Mouse (Mus musculus): ENCODE measurements around the gene Rif1. TPM values are rescaled to one million over a fixed set of nuclear protein-coding genes. Genes with fewer than 3 reads are reported as not detected.

Rif1 gene
- total RNA-seq, 1 experiment = 245 TPM

GRCm38 (mm10) chr2:52039083-52039801, 33.4 kb upstream of the Rif1 start:
- in situ Hi-C loops (cut with MboI; ENCODE audit: low sequenced_read_pairs in 2 of 2, unreplicated experiment in 2 of 2) = no loop called here
- Histone ChIP-seq H3K36me3 (ENCODE audit: control insufficient read depth, insufficient read depth, low read length, poor library complexity, severe bottlenecking) (no peaks in the 10 kb centered on the region), H3K4me1 (ENCODE audit: control insufficient read depth in 2 of 2, insufficient read depth in 2 of 2, low read length in 2 of 2, poor library complexity in 1 of 2) (peaks cover 2 to 5% of the 10 kb centered on the region in 2 experiments; a peak in 3 of 4 replicates), H3K9me3 (ENCODE audit: control insufficient read depth, insufficient read depth, low read depth, low read length) (no peaks in the 10 kb centered on the region), H3K4me3 (ENCODE audit: insufficient read depth in 1 of 2, low read depth in 1 of 2, low read length in 2 of 2, poor library complexity in 1 of 2, severe bottlenecking in 1 of 2) (no peak overlapping the region), H3K9ac (ENCODE audit: insufficient read depth, low read depth, low read length, poor library complexity, severe bottlenecking) (no peak overlapping the region), H3K27ac (ENCODE audit: insufficient read depth, low read depth, low read length, poor library complexity, severe bottlenecking) (no peak overlapping the region)
- TF ChIP-seq CHD2 (IDR thresholded peaks at IDR 0.05; ENCODE audit: low read depth, low read length) (no peak), ZNF384 (IDR thresholded peaks at IDR 0.05; ENCODE audit: low read depth, low read length) (no peak), ZC3H11A (IDR thresholded peaks at IDR 0.05; ENCODE audit: borderline replicate concordance, low read depth, low read length) (no peak), HCFC1 (IDR thresholded peaks at IDR 0.05; ENCODE audit: borderline replicate concordance, insufficient read depth, low read length) (no peak), MAFK (IDR thresholded peaks at IDR 0.05; ENCODE audit: insufficient read depth, low read depth, low read length) (no peak)
- DNase-seq (ENCODE audit: low read depth, low spot score) = no peak

GRCm38 (mm10) chr2:52042132-52042531, 30.5 kb upstream of the Rif1 start:
- in situ Hi-C loops (cut with MboI; ENCODE audit: low sequenced_read_pairs in 2 of 2, unreplicated experiment in 2 of 2) = no loop called here
- H3K9ac ChIP-seq (ENCODE audit: insufficient read depth, low read depth, low read length, poor library complexity, severe bottlenecking) = no peak overlapping the region
- no peak for DNase-seq (ENCODE audit: low read depth, low spot score)
- no peaks in the 10 kb centered on the region for H3K9me3 ChIP-seq (ENCODE audit: control insufficient read depth, insufficient read depth, low read depth, low read length)
- H3K36me3 ChIP-seq (ENCODE audit: control insufficient read depth, insufficient read depth, low read length, poor library complexity, severe bottlenecking) = no peaks in the 10 kb centered on the region
- no peak for TF ChIP-seq ZC3H11A (IDR thresholded peaks at IDR 0.05; ENCODE audit: borderline replicate concordance, low read depth, low read length)
- TF ChIP-seq MAFK (IDR thresholded peaks at IDR 0.05; ENCODE audit: insufficient read depth, low read depth, low read length) = no peak
- TF ChIP-seq ZNF384 (IDR thresholded peaks at IDR 0.05; ENCODE audit: low read depth, low read length) = no peak
- TF ChIP-seq CHD2 (IDR thresholded peaks at IDR 0.05; ENCODE audit: low read depth, low read length) = no peak
- no peak for TF ChIP-seq HCFC1 (IDR thresholded peaks at IDR 0.05; ENCODE audit: borderline replicate concordance, insufficient read depth, low read length)
- peaks cover 0 to 2% of the 10 kb centered on the region in 2 experiments; a peak in 1 of 4 replicates for H3K4me1 ChIP-seq (ENCODE audit: control insufficient read depth in 2 of 2, insufficient read depth in 2 of 2, low read length in 2 of 2, poor library complexity in 1 of 2)
- H3K4me3 ChIP-seq (ENCODE audit: insufficient read depth in 1 of 2, low read depth in 1 of 2, low read length in 2 of 2, poor library complexity in 1 of 2, severe bottlenecking in 1 of 2) = no peak overlapping the region
- H3K27ac ChIP-seq (ENCODE audit: insufficient read depth, low read depth, low read length, poor library complexity, severe bottlenecking) = no peak overlapping the region

- Histone ChIP-seq H3K9me3 (ENCODE audit: control insufficient read depth, insufficient read depth, low read depth, low read length) (no peaks in the 10 kb centered on the region), H3K27ac (ENCODE audit: insufficient read depth, low read depth, low read length, poor library complexity, severe bottlenecking) (no peak overlapping the region), H3K36me3 (ENCODE audit: control insufficient read depth, insufficient read depth, low read length, poor library complexity, severe bottlenecking) (no peaks in the 10 kb centered on the region), H3K9ac (ENCODE audit: insufficient read depth, low read depth, low read length, poor library complexity, severe bottlenecking) (no peak overlapping the region), H3K4me1 (ENCODE audit: control insufficient read depth in 2 of 2, insufficient read depth in 2 of 2, low read length in 2 of 2, poor library complexity in 1 of 2) (peaks cover 0 to 2% of the 10 kb centered on the region in 2 experiments; a peak in 1 of 4 replicates), H3K4me3 (ENCODE audit: insufficient read depth in 1 of 2, low read depth in 1 of 2, low read length in 2 of 2, poor library complexity in 1 of 2, severe bottlenecking in 1 of 2) (no peak overlapping the region)
- TF ChIP-seq ZNF384 (IDR thresholded peaks at IDR 0.05; ENCODE audit: low read depth, low read length) = no peak
- TF ChIP-seq HCFC1 (IDR thresholded peaks at IDR 0.05; ENCODE audit: borderline replicate concordance, insufficient read depth, low read length) = no peak
- no peak for TF ChIP-seq ZC3H11A (IDR thresholded peaks at IDR 0.05; ENCODE audit: borderline replicate concordance, low read depth, low read length)
- no peak for TF ChIP-seq MAFK (IDR thresholded peaks at IDR 0.05; ENCODE audit: insufficient read depth, low read depth, low read length)
- TF ChIP-seq CHD2 (IDR thresholded peaks at IDR 0.05; ENCODE audit: low read depth, low read length) = no peak
- in situ Hi-C loops (cut with MboI; ENCODE audit: low sequenced_read_pairs in 2 of 2, unreplicated experiment in 2 of 2) = no loop called here
- DNase-seq (ENCODE audit: low read depth, low spot score) = no peak
Observed at GRCm38 (mm10) chr2:52042714-52043113, 29.9 kb upstream of the Rif1 start.

- no peaks in the 10 kb centered on the region for H3K4me1 ChIP-seq (ENCODE audit: control insufficient read depth in 2 of 2, insufficient read depth in 2 of 2, low read length in 2 of 2, poor library complexity in 1 of 2)
- in situ Hi-C loops (cut with MboI; ENCODE audit: low sequenced_read_pairs in 2 of 2, unreplicated experiment in 2 of 2) = no loop called here
- H3K36me3 ChIP-seq (ENCODE audit: control insufficient read depth, insufficient read depth, low read length, poor library complexity, severe bottlenecking) = no peaks in the 10 kb centered on the region
- H3K27ac ChIP-seq (ENCODE audit: insufficient read depth, low read depth, low read length, poor library complexity, severe bottlenecking) = no peak overlapping the region
- DNase-seq (ENCODE audit: low read depth, low spot score) = no peak
- no peak overlapping the region for H3K9ac ChIP-seq (ENCODE audit: insufficient read depth, low read depth, low read length, poor library complexity, severe bottlenecking)
- no peak for TF ChIP-seq ZNF384 (IDR thresholded peaks at IDR 0.05; ENCODE audit: low read depth, low read length)
- no peak for TF ChIP-seq HCFC1 (IDR thresholded peaks at IDR 0.05; ENCODE audit: borderline replicate concordance, insufficient read depth, low read length)
- TF ChIP-seq ZC3H11A (IDR thresholded peaks at IDR 0.05; ENCODE audit: borderline replicate concordance, low read depth, low read length) = no peak
- no peak for TF ChIP-seq CHD2 (IDR thresholded peaks at IDR 0.05; ENCODE audit: low read depth, low read length)
- no peak for TF ChIP-seq MAFK (IDR thresholded peaks at IDR 0.05; ENCODE audit: insufficient read depth, low read depth, low read length)
- no peak overlapping the region for H3K4me3 ChIP-seq (ENCODE audit: insufficient read depth in 1 of 2, low read depth in 1 of 2, low read length in 2 of 2, poor library complexity in 1 of 2, severe bottlenecking in 1 of 2)
- H3K9me3 ChIP-seq (ENCODE audit: control insufficient read depth, insufficient read depth, low read depth, low read length) = no peaks in the 10 kb centered on the region
Observed at GRCm38 (mm10) chr2:52043485-52043884, 29.1 kb upstream of the Rif1 start.
